Mouse (Mus musculus) neural tube, embryonic 14.5 days (tissue): ENCODE data around the gene Sesn1. TPM values are rescaled to one million over a fixed set of nuclear protein-coding genes. Genes with fewer than 3 reads are reported as not detected.

Source experiments
- ATAC-seq: fragments of 200-750 bp; cut with Nextera tagmentation; 2 replicates; pipeline ENCODE4 v1.8.0; 2017; ENCODE audit warnings: low read depth, mild to moderate bottlenecking, moderate TSS enrichment, moderate library complexity
- H3K27ac ChIP-seq: fragments of 300-500 bp; sonication (generic); 2 replicates; pipeline ENCODE4 v1.5.1; 2014; ENCODE audit warnings: low read depth, mild to moderate bottlenecking, control low read depth, low read length, moderate library complexity, mixed read lengths
- H3K27me3 ChIP-seq: fragments of 300-500 bp; sonication (generic); 2 replicates; pipeline ENCODE4 v1.6.1; 2014; ENCODE audit warnings: low read length; ENCODE audit not compliant: control insufficient read depth, insufficient read depth
- H3K36me3 ChIP-seq: fragments of 300-500 bp; sonication (generic); 2 replicates; pipeline ENCODE4 v1.6.1; 2014; ENCODE audit warnings: low read length, mixed read lengths; ENCODE audit not compliant: control insufficient read depth, insufficient read depth
- H3K4me1 ChIP-seq: fragments of 300-500 bp; sonication (generic); 2 replicates; pipeline ENCODE4 v1.6.1; 2014; ENCODE audit warnings: low read length; ENCODE audit not compliant: control insufficient read depth, insufficient read depth
- H3K4me2 ChIP-seq: fragments of 300-500 bp; sonication (generic); 2 replicates; pipeline ENCODE4 v1.6.1; 2014; ENCODE audit warnings: mild to moderate bottlenecking, low read depth, low read length, control low read depth
- H3K4me3 ChIP-seq: fragments of 300-500 bp; sonication (generic); 2 replicates; pipeline ENCODE4 v1.5.1; 2014; ENCODE audit warnings: low read depth, low read length, control low read depth, mixed read lengths
- H3K9ac ChIP-seq: fragments of 300-500 bp; sonication (generic); replicated peaks from 2 replicates; pipeline ENCODE4 v1.6.1; 2014; ENCODE audit warnings: low read depth, mild to moderate bottlenecking, control low read depth, low read length, mixed read lengths
- H3K9me3 ChIP-seq: fragments of 300-500 bp; sonication (generic); 2 replicates; pipeline ENCODE4 v1.6.1; 2016; ENCODE audit warnings: low read length; ENCODE audit not compliant: control insufficient read depth
- WGBS: fragments of 180-500 bp; shearing (Covaris S2); extraction: QIAGEN DNeasy Blood & Tissue Kit; methylation state at CpG from one replicate; pipeline ENCODE4 v1.1.7; 2014; 5-methylcytosine and 5-hydroxymethylcytosine counted together
- polyA plus RNA-seq: library from polyadenylated mRNA; unstranded; fragments of >200 nt; fragmentation: Nextera tagmentation; extraction: Ambion mirVana; gene quantifications from 2 replicates; pipeline ENCODE4 v1.2.1, GENCODE M21; 2014

Gene Sesn1
- 30.6 and 39.8 TPM in 2 replicates for polyA plus RNA-seq

GRCm38 (mm10) chr10:41809771-41810563 lies at the start of gene Sesn1, which contains the start of gene Cep57l1:
Gene Sesn1, plus strand, starts transcription at chr10:41809935.
Gene Cep57l1, minus strand, starts transcription at chr10:41809871.
- Histone ChIP-seq H3K9ac (peak within 1 kb of the TSS; percentile 75), H3K4me3 (peak within 1 kb of the TSS; percentile 80), H3K36me3 (no peaks in the 10 kb centered on the region), H3K27me3 (no peaks in the 10 kb centered on the region; the same call in 1 of the 2 replicates), H3K27ac (peak within 1 kb of the TSS; percentile 91), H3K4me2 (peak within 1 kb of the TSS; percentile 92), H3K9me3 (no peaks in the 10 kb centered on the region), H3K4me1 (peaks cover 32% of the 10 kb centered on the region)
- WGBS: under 1% methylated on average over 69 of the region's 69 CpGs
- ATAC-seq: peak; percentile 96

- H3K4me1 ChIP-seq: no peaks in the 10 kb centered on the region
- WGBS: 69% methylated on average over 3 of the region's 3 CpGs
- H3K36me3 ChIP-seq: no peaks in the 10 kb centered on the region
- H3K27me3 ChIP-seq: no peaks in the 10 kb centered on the region
- no peak overlapping the region for H3K27ac ChIP-seq
- no peak overlapping the region for H3K9ac ChIP-seq
- H3K9me3 ChIP-seq: no peaks in the 10 kb centered on the region
- H3K4me3 ChIP-seq: no peak overlapping the region
- no peak for ATAC-seq
- no peak overlapping the region for H3K4me2 ChIP-seq
These were observed 48.9 kb upstream of the Sesn1 start for GRCm38 (mm10) chr10:41760866-41761265.

GRCm38 (mm10) chr10:41763741-41764385 lies 45.9 kb upstream of the Sesn1 start:
- Histone ChIP-seq H3K9ac (no peak overlapping the region), H3K36me3 (no peaks in the 10 kb centered on the region), H3K27ac (no peak overlapping the region), H3K4me1 (no peaks in the 10 kb centered on the region), H3K27me3 (no peaks in the 10 kb centered on the region), H3K9me3 (no peaks in the 10 kb centered on the region), H3K4me3 (no peak overlapping the region), H3K4me2 (no peak overlapping the region)
- 81% methylated on average over 3 of the region's 3 CpGs for WGBS
- no peak for ATAC-seq

- WGBS: 97% methylated on average over 4 of the region's 4 CpGs
- no peak overlapping the region for H3K4me2 ChIP-seq
- H3K36me3 ChIP-seq: no peaks in the 10 kb centered on the region
- H3K27me3 ChIP-seq: no peaks in the 10 kb centered on the region
- no peaks in the 10 kb centered on the region for H3K9me3 ChIP-seq
- H3K9ac ChIP-seq: no peak overlapping the region
- ATAC-seq: no peak
- H3K4me3 ChIP-seq: no peak overlapping the region
- H3K27ac ChIP-seq: no peak overlapping the region
- no peaks in the 10 kb centered on the region for H3K4me1 ChIP-seq
These were observed 44.1 kb upstream of the Sesn1 start for GRCm38 (mm10) chr10:41765586-41765985.

- 83% methylated on average over 4 of the region's 4 CpGs for WGBS
- ATAC-seq: no peak
These were observed 43.5 kb upstream of the Sesn1 start for GRCm38 (mm10) chr10:41766280-41766679.

GRCm38 (mm10) chr10:41767254-41767653 lies 42.5 kb upstream of the Sesn1 start:
- H3K9ac ChIP-seq: no peak overlapping the region
- H3K27me3 ChIP-seq: no peaks in the 10 kb centered on the region
- no peaks in the 10 kb centered on the region for H3K36me3 ChIP-seq
- H3K4me3 ChIP-seq: no peak overlapping the region
- H3K9me3 ChIP-seq: no peaks in the 10 kb centered on the region
- H3K4me1 ChIP-seq: no peaks in the 10 kb centered on the region
- H3K27ac ChIP-seq: no peak overlapping the region
- WGBS: 98% methylated on average over 6 of the region's 6 CpGs
- H3K4me2 ChIP-seq: no peak overlapping the region
- no peak for ATAC-seq

More at GRCm38 (mm10) chr10:41766280-41766679, 43.5 kb upstream of the Sesn1 start:
- no peak overlapping the region for H3K27ac ChIP-seq
- no peak overlapping the region for H3K9ac ChIP-seq
- H3K4me3 ChIP-seq: no peak overlapping the region
- no peaks in the 10 kb centered on the region for H3K9me3 ChIP-seq
- H3K4me2 ChIP-seq: no peak overlapping the region
- no peaks in the 10 kb centered on the region for H3K27me3 ChIP-seq
- H3K36me3 ChIP-seq: no peaks in the 10 kb centered on the region
- H3K4me1 ChIP-seq: no peaks in the 10 kb centered on the region

GRCm38 (mm10) chr10:41792375-41792774 lies 17.4 kb upstream of the Sesn1 start:
- no peak overlapping the region for H3K4me3 ChIP-seq
- no peak overlapping the region for H3K27ac ChIP-seq
- H3K9me3 ChIP-seq: 0 out of 2 replicates have a peak, but pooled peaks cover 2% of the 10 kb centered on the region
- no peak for ATAC-seq
- H3K4me1 ChIP-seq: no peaks in the 10 kb centered on the region
- no peak overlapping the region for H3K4me2 ChIP-seq
- no peaks in the 10 kb centered on the region; the same call in 1 of the 2 replicates for H3K36me3 ChIP-seq
- H3K27me3 ChIP-seq: no peaks in the 10 kb centered on the region
- WGBS: 94% methylated on average over 6 of the region's 6 CpGs
- H3K9ac ChIP-seq: no peak overlapping the region

- no peak for ATAC-seq
- Histone ChIP-seq H3K4me3 (no peak overlapping the region), H3K4me1 (no peaks in the 10 kb centered on the region), H3K9me3 (0 out of 2 replicates have a peak, but pooled peaks cover 2% of the 10 kb centered on the region), H3K27ac (no peak overlapping the region), H3K27me3 (no peaks in the 10 kb centered on the region), H3K4me2 (no peak overlapping the region), H3K36me3 (no peaks in the 10 kb centered on the region; the same call in 1 of the 2 replicates), H3K9ac (no peak overlapping the region)
- 98% methylated on average over 8 of the region's 8 CpGs for WGBS
These were observed 12.5 kb upstream of the Sesn1 start for GRCm38 (mm10) chr10:41797253-41797652.

- no peak for ATAC-seq
- H3K4me1 ChIP-seq: no peaks in the 10 kb centered on the region
- H3K4me3 ChIP-seq: no peak overlapping the region
- no peak overlapping the region for H3K27ac ChIP-seq
- H3K36me3 ChIP-seq: no peaks in the 10 kb centered on the region
- no peak overlapping the region for H3K9ac ChIP-seq
- no peak overlapping the region for H3K4me2 ChIP-seq
- over 99% methylated on average over 8 of the region's 8 CpGs for WGBS
- H3K27me3 ChIP-seq: no peaks in the 10 kb centered on the region
- no peaks in the 10 kb centered on the region for H3K9me3 ChIP-seq
These were observed 6.3 kb upstream of the Sesn1 start for GRCm38 (mm10) chr10:41803467-41803866.
